Mouse (Mus musculus) olfactory bulb, adult 2 months (tissue): ENCODE measurements around the gene Zfyve28.

ENCODE experiments used
- CTCF ChIP-seq: fragments of 200-500 bp; IDR thresholded peaks from 2 replicates; pipeline ENCODE4 v1.5.1; 2012; ENCODE audit warnings: low read depth, mild to moderate bottlenecking, low read length, moderate library complexity; ENCODE audit not compliant: insufficient read depth
- POLR2A ChIP-seq: fragments of 200-500 bp; IDR thresholded peaks from 2 replicates; pipeline ENCODE4 v1.6.1; 2012; ENCODE audit warnings: mild to moderate bottlenecking, low read depth, low read length, moderate library complexity; ENCODE audit not compliant: insufficient read depth

DNA sequence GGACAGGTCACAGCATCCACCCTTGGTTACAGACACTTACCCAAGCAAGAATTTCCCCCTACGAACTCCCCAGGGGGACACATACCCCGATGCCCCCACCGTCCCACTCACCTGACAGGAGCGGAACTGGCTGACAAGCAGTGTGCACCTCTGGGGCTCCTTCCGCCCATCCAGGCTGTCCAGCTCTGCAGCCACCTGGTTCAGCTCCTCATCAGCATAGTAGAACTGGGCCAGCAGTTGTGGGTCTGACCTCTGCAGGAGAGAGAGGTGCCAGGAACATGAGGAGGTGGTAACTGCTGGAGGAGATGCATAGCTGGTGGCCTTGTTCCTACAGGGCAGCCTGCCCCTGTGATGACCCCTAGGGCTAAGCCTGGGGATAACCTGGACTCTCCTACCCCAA is 45.2 kb downstream of the Zfyve28 start:
- TF ChIP-seq CTCF: no peak
- no peak for TF ChIP-seq POLR2A
